Mouse (Mus musculus) heart, embryonic 14.5 days (tissue): ENCODE data around the gene Snapc3. TPM values are rescaled to one million over a fixed set of nuclear protein-coding genes. Genes with fewer than 3 reads are reported as not detected.
"Not testable (repeated sequence)": the region's sequence is repeated elsewhere in the genome, so short reads cannot be mapped to it uniquely, and the experiment has no call there.

Source experiments
- ATAC-seq: fragments of 200-750 bp; cut with Nextera tagmentation; 2 replicates; pipeline ENCODE4 v1.8.0; 2017; ENCODE audit warnings: low read depth, moderate TSS enrichment; ENCODE audit not compliant: insufficient number of reproducible peaks, insufficient read depth, low FRiP score
- H3K27ac ChIP-seq, 2 experiments: fragments of 200-500 bp in 1 of 2; fragments of 300-500 bp in 1 of 2; sonication (generic) in 1 of 2; replicated peaks in 1 of 2; 2 replicates each; pipeline ENCODE4 v1.5.1; 2012 to 2014; ENCODE audit warnings: low read depth in 2 of 2, low read length in 2 of 2, control low read depth in 1 of 2, mild to moderate bottlenecking in 1 of 2, mixed read lengths in 1 of 2; ENCODE audit not compliant: control insufficient read depth in 1 of 2, insufficient read depth in 1 of 2
- H3K27me3 ChIP-seq: fragments of 300-500 bp; sonication (generic); 2 replicates; pipeline ENCODE4 v1.6.1; 2014; ENCODE audit warnings: mild to moderate bottlenecking, low read length, control low read depth; ENCODE audit not compliant: control insufficient read depth, insufficient read depth
- H3K36me3 ChIP-seq: fragments of 300-500 bp; sonication (generic); 2 replicates; pipeline ENCODE4 v1.6.1; 2014; ENCODE audit warnings: mild to moderate bottlenecking, control low read depth, low read length, mixed read lengths; ENCODE audit not compliant: control insufficient read depth, insufficient read depth
- H3K4me1 ChIP-seq, 2 experiments: fragments of 200-500 bp in 1 of 2; fragments of 300-500 bp in 1 of 2; sonication (generic) in 1 of 2; 2 replicates each; pipeline ENCODE4 v1.6.1; 2012 to 2014; ENCODE audit warnings: low read length in 2 of 2, control low read depth in 1 of 2, mixed read lengths in 1 of 2; ENCODE audit not compliant: control insufficient read depth in 2 of 2, insufficient read depth in 2 of 2
- H3K4me2 ChIP-seq: fragments of 300-500 bp; sonication (generic); 2 replicates; pipeline ENCODE4 v1.6.1; 2014; ENCODE audit warnings: mild to moderate bottlenecking, low read length
- H3K4me3 ChIP-seq, 2 experiments: fragments of 200-500 bp in 1 of 2; fragments of 300-500 bp in 1 of 2; sonication (generic) in 1 of 2; 2 replicates each; pipeline ENCODE4 v1.5.1; 2012 to 2014; ENCODE audit warnings: low read length in 2 of 2, mild to moderate bottlenecking in 2 of 2, control low read depth in 1 of 2, low read depth in 1 of 2, moderate library complexity in 1 of 2; ENCODE audit not compliant: control insufficient read depth in 1 of 2, insufficient read depth in 1 of 2
- H3K9ac ChIP-seq: fragments of 300-500 bp; sonication (generic); 2 replicates; pipeline ENCODE4 v1.6.1; 2014; ENCODE audit warnings: mild to moderate bottlenecking, low read length
- H3K9me3 ChIP-seq: fragments of 300-500 bp; sonication (generic); 2 replicates; pipeline ENCODE4 v1.6.1; 2016; ENCODE audit warnings: low read length, control low read depth; ENCODE audit not compliant: control insufficient read depth
- WGBS: fragments of 180-500 bp; shearing (Covaris S2); extraction: QIAGEN DNeasy Blood & Tissue Kit; methylation state at CpG from one replicate; pipeline ENCODE4 v1.1.7; 2014; 5-methylcytosine and 5-hydroxymethylcytosine counted together
- polyA plus RNA-seq: library from polyadenylated mRNA; unstranded; fragments of >200 nt; fragmentation: Nextera tagmentation; extraction: Ambion mirVana; gene quantifications from 2 replicates; pipeline ENCODE4 v1.2.1, GENCODE M21; 2014

Gene Snapc3
- polyA plus RNA-seq, 1 experiment from 2014 or later: 33.7 TPM

GRCm38 (mm10) chr4:83514183-83514582 lies 96.7 kb downstream of the Snapc3 start:
- H3K36me3 ChIP-seq: no peaks in the 10 kb centered on the region
- 79% methylated on average over 1 of the region's 1 CpGs for WGBS

GRCm38 (mm10) chr4:83514976-83515669 lies 97.6 kb downstream of the Snapc3 start:
- no peak for ATAC-seq
- WGBS: 76% methylated on average over 10 of the region's 10 CpGs
- no peak overlapping the region for H3K27ac ChIP-seq

More at GRCm38 (mm10) chr4:83514183-83514582, 96.7 kb downstream of the Snapc3 start:
- Histone ChIP-seq H3K27ac (no peak overlapping the region), H3K4me3 (no peak overlapping the region), H3K4me2 (no peak overlapping the region), H3K9ac (no peak overlapping the region), H3K4me1 (no peaks in the 10 kb centered on the region), H3K27me3 (no peaks in the 10 kb centered on the region), H3K9me3 (no peaks in the 10 kb centered on the region)
- ATAC-seq: no peak

GRCm38 (mm10) chr4:83516144-83516543 lies 98.6 kb downstream of the Snapc3 start:
- H3K4me2 ChIP-seq, H3K27ac ChIP-seq, H3K9me3 ChIP-seq, ATAC-seq, H3K36me3 ChIP-seq, H3K4me3 ChIP-seq, H3K4me1 ChIP-seq, H3K9ac ChIP-seq, H3K27me3 ChIP-seq: not testable (repeated sequence)
- WGBS: 90% methylated on average over 5 of the region's 6 CpGs

More at GRCm38 (mm10) chr4:83514976-83515669, 97.6 kb downstream of the Snapc3 start:
- Histone ChIP-seq H3K9ac (no peak overlapping the region), H3K4me2 (no peak overlapping the region), H3K9me3 (no peaks in the 10 kb centered on the region), H3K36me3 (no peaks in the 10 kb centered on the region), H3K4me1 (no peaks in the 10 kb centered on the region), H3K4me3 (no peak overlapping the region), H3K27me3 (no peaks in the 10 kb centered on the region)

Other genes with a start within 250 kb of the Snapc3 start
- gene Ttc39b, start 93.5 kb upstream of the Snapc3 start, polyA plus RNA-seq: 2.5 and 3.5 TPM in 2 replicates
- gene Psip1, start 68.7 kb downstream of the Snapc3 start, polyA plus RNA-seq: 92.6 and 99.9 TPM in 2 replicates
- 2.7 and 3.6 TPM in 2 replicates for gene Ccdc171, start 107.8 kb downstream of the Snapc3 start, polyA plus RNA-seq